8 mouse cellular contexts compared by ENCODE assay signal in genomic region chr14:14703346-14703871, GRCm38 (mm10). TPM values are rescaled to one million over a fixed set of nuclear protein-coding genes. Genes with fewer than 3 reads are reported as not detected.
DNase-seq lines count a peak whose midpoint lies in the region; ATAC-seq and TF ChIP-seq lines count a peak whose summit lies in the region.

No protein-coding gene starts in this region.

- H3K4me2 ChIP-seq in midbrain, embryonic 16.5 days (ENCODE audit: low read length), result peak overlapping the region; percentile 62

- H3K36me3 ChIP-seq in kidney, adult 2 months (ENCODE audit: control insufficient read depth, insufficient read depth, low read length), result no peaks in the 10 kb centered on the region
- H3K36me3 ChIP-seq in midbrain, embryonic 16.5 days (ENCODE audit: control insufficient read depth, insufficient read depth, low read length), result peaks cover under 1% of the 10 kb centered on the region; the same call in 1 of the 2 replicates

- H3K4me3 ChIP-seq in kidney, adult 2 months (ENCODE audit: insufficient read depth, low read depth, low read length), result peak overlapping the region; percentile 89
- H3K4me3 ChIP-seq in midbrain, embryonic 16.5 days (ENCODE audit: low read depth, low read length), result peak overlapping the region; percentile 90

- WGBS in kidney, adult 2 months, result 2% methylated on average over 60 of the region's 60 CpGs
- WGBS in midbrain, embryonic 16.5 days, result 1% methylated on average over 59 of the region's 60 CpGs

- no peak for TF ChIP-seq CTCF in kidney, adult 2 months (conservative IDR thresholded peaks at IDR 0.05; ENCODE audit: insufficient read depth, insufficient read length, low read depth, low read length)

- no peaks in the 10 kb centered on the region for H3K27me3 ChIP-seq in kidney, adult 2 months (replicated peaks; ENCODE audit: control insufficient read depth, insufficient read depth, low read length)
- no peaks in the 10 kb centered on the region for H3K27me3 ChIP-seq in midbrain, embryonic 16.5 days (ENCODE audit: control insufficient read depth, insufficient read depth, low read depth, low read length)

- peaks cover 4% of the 10 kb centered on the region; the same call in 1 of the 2 replicates for H3K4me1 ChIP-seq in kidney, adult 2 months (ENCODE audit: control insufficient read depth, insufficient read depth, low read length)
- peaks cover 24% of the 10 kb centered on the region for H3K4me1 ChIP-seq in midbrain, embryonic 16.5 days (ENCODE audit: control insufficient read depth, insufficient read depth, low read length)

- no peak overlapping the region; the same call in 1 of the 2 replicates for H3K27ac ChIP-seq in kidney, adult 2 months (ENCODE audit: insufficient read depth, low read depth, low read length)
- peak overlapping the region; percentile 98 for H3K27ac ChIP-seq in midbrain, embryonic 16.5 days (ENCODE audit: low read length)

- no peaks in the 10 kb centered on the region for H3K9me3 ChIP-seq in midbrain, embryonic 16.5 days (replicated peaks; ENCODE audit: control insufficient read depth, low read length, poor library complexity, severe bottlenecking)

- DNase-seq in 3134 (ENCODE audit: extremely low read depth, insufficient read length, low spot score) (peak; percentile 77), liver (peak; percentile 48)
- DNase-seq in Muller cell, postnatal 12 days (ENCODE audit: inconsistent ontology term), result peak; percentile 67
- peak; percentile 74 for DNase-seq in embryo, embryonic 10.5 days (ENCODE audit: low spot score)
- peak; percentile 59 for DNase-seq in kidney, adult 2 months
- DNase-seq in testis, postnatal 14 days (ENCODE audit: low spot score), result peak; percentile 72

- no peak for TF ChIP-seq POLR2A in kidney, adult 2 months (IDR thresholded peaks at IDR 0.05; ENCODE audit: low read depth, low read length)

- H3K9ac ChIP-seq in midbrain, embryonic 16.5 days (ENCODE audit: low read depth, low read length), result peak overlapping the region; percentile 99

- peak; percentile 29 for ATAC-seq in granulocyte monocyte progenitor cell, adult 5-6 weeks (replicated peaks; ENCODE audit: poor library complexity, severe bottlenecking)
- peak; percentile 60 for ATAC-seq in midbrain, embryonic 16.5 days

RNA-seq across cellular contexts. Expression of gene Slc4a7, which starts 1.3 kb away (rescaled TPM):
- total RNA-seq in granulocyte monocyte progenitor cell, adult 5-6 weeks (2014; fragmentation: Nextera tagmentation), result 23.8 and 34.5 TPM in 2 replicates
- 30.9 and 40.2 TPM in 2 replicates for total RNA-seq in granulocyte monocyte progenitor cell, adult 5-6 weeks (2017)
- polyA plus RNA-seq in kidney, adult 2 months (2012; rRNA removed), result 1.5 and 2.2 TPM in 2 replicates
- 26.7 and 29.8 TPM in 2 replicates for polyA plus RNA-seq in midbrain, embryonic 16.5 days (2015; fragmentation: Nextera tagmentation; extraction: Ambion mirVana)
